Mouse (Mus musculus): ENCODE measurements around the gene Ptprn2. TPM values are rescaled to one million over a fixed set of nuclear protein-coding genes. Genes with fewer than 3 reads are reported as not detected.

The Ptprn2 gene
- polyA plus RNA-seq, 1 experiment from 2014 or later, result 0.14 TPM

- H3K9me3 ChIP-seq (ENCODE audit: low read length), result no peaks in the 10 kb centered on the region
- DNase-seq (no peak), ATAC-seq (no peak)
- no peaks in the 10 kb centered on the region for H3K36me3 ChIP-seq (replicated peaks; ENCODE audit: insufficient read depth, low read length)
- no peak overlapping the region for H3K4me2 ChIP-seq (ENCODE audit: low read depth, low read length)
- 72% methylated on average over 5 of the region's 5 CpGs for WGBS (ENCODE audit: insufficient replicate concordance)
- peaks cover 2% of the 10 kb centered on the region; the same call in 1 of the 2 replicates for H3K4me1 ChIP-seq (ENCODE audit: insufficient read depth)
- no peak overlapping the region for H3K9ac ChIP-seq (replicated peaks)
- no peaks in the 10 kb centered on the region for H3K27me3 ChIP-seq (ENCODE audit: insufficient read depth, low read length)
- no peak overlapping the region for H3K27ac ChIP-seq (ENCODE audit: low read depth)
- H3K4me3 ChIP-seq (ENCODE audit: low read depth, low read length), result no peak overlapping the region
- TF ChIP-seq CTCF (IDR thresholded peaks at IDR 0.05; ENCODE audit: low read depth) (no peak), EP300 (IDR thresholded peaks at IDR 0.05; ENCODE audit: low read depth) (no peak)
Observed at GRCm38 (mm10) chr12:117231850-117232249, 746.3 kb downstream of the Ptprn2 start.

- Histone ChIP-seq H3K27ac (ENCODE audit: low read depth) (no peak overlapping the region), H3K4me1 (ENCODE audit: insufficient read depth) (no peaks in the 10 kb centered on the region), H3K27me3 (ENCODE audit: insufficient read depth, low read length) (no peaks in the 10 kb centered on the region), H3K9me3 (ENCODE audit: low read length) (no peaks in the 10 kb centered on the region), H3K9ac (replicated peaks) (no peak overlapping the region), H3K4me2 (ENCODE audit: low read depth, low read length) (no peak overlapping the region), H3K36me3 (replicated peaks; ENCODE audit: insufficient read depth, low read length) (no peaks in the 10 kb centered on the region), H3K4me3 (ENCODE audit: low read depth, low read length) (no peak overlapping the region)
- no peak for ATAC-seq
- TF ChIP-seq EP300 (IDR thresholded peaks at IDR 0.05; ENCODE audit: low read depth), result no peak
- DNase-seq, result no peak
Observed at GRCm38 (mm10) chr12:117235114-117235513, 749.6 kb downstream of the Ptprn2 start.

- H3K4me1 ChIP-seq (ENCODE audit: insufficient read depth), result no peaks in the 10 kb centered on the region
- H3K4me2 ChIP-seq (ENCODE audit: low read depth, low read length), result no peak overlapping the region
- no peak overlapping the region for H3K9ac ChIP-seq (replicated peaks)
- H3K36me3 ChIP-seq (replicated peaks; ENCODE audit: insufficient read depth, low read length), result no peaks in the 10 kb centered on the region
- no peaks in the 10 kb centered on the region for H3K27me3 ChIP-seq (ENCODE audit: insufficient read depth, low read length)
- H3K9me3 ChIP-seq (ENCODE audit: low read length), result no peaks in the 10 kb centered on the region
- TF ChIP-seq CTCF (IDR thresholded peaks at IDR 0.05; ENCODE audit: low read depth) (no peak), EP300 (IDR thresholded peaks at IDR 0.05; ENCODE audit: low read depth) (no peak)
- no peak for ATAC-seq
- H3K4me3 ChIP-seq (ENCODE audit: low read depth, low read length), result no peak overlapping the region
- no peak overlapping the region for H3K27ac ChIP-seq (ENCODE audit: low read depth)
- no peak for DNase-seq
- 51% methylated on average over 4 of the region's 4 CpGs for WGBS (ENCODE audit: insufficient replicate concordance)
Observed at GRCm38 (mm10) chr12:117236020-117236734, 750.7 kb downstream of the Ptprn2 start.

GRCm38 (mm10) chr12:117236981-117237380, 751.5 kb downstream of the Ptprn2 start:
- H3K9me3 ChIP-seq (ENCODE audit: low read length), result no peaks in the 10 kb centered on the region
- no peak for TF ChIP-seq CTCF (IDR thresholded peaks at IDR 0.05; ENCODE audit: low read depth)
- no peak for TF ChIP-seq EP300 (IDR thresholded peaks at IDR 0.05; ENCODE audit: low read depth)
- no peak overlapping the region for H3K9ac ChIP-seq (replicated peaks)
- ATAC-seq (no peak), DNase-seq (no peak)
- WGBS (ENCODE audit: insufficient replicate concordance), result 61% methylated on average over 3 of the region's 3 CpGs
- no peaks in the 10 kb centered on the region for H3K27me3 ChIP-seq (ENCODE audit: insufficient read depth, low read length)
- H3K4me1 ChIP-seq (ENCODE audit: insufficient read depth), result no peaks in the 10 kb centered on the region
- H3K4me3 ChIP-seq (ENCODE audit: low read depth, low read length), result no peak overlapping the region
- H3K4me2 ChIP-seq (ENCODE audit: low read depth, low read length), result no peak overlapping the region
- no peaks in the 10 kb centered on the region for H3K36me3 ChIP-seq (replicated peaks; ENCODE audit: insufficient read depth, low read length)
- no peak overlapping the region for H3K27ac ChIP-seq (ENCODE audit: low read depth)

GRCm38 (mm10) chr12:117239927-117240715, 754.6 kb downstream of the Ptprn2 start:
- Histone ChIP-seq H3K4me2 (ENCODE audit: low read depth, low read length) (no peak overlapping the region), H3K27me3 (ENCODE audit: insufficient read depth, low read length) (no peaks in the 10 kb centered on the region), H3K9me3 (ENCODE audit: low read length) (no peaks in the 10 kb centered on the region), H3K27ac (ENCODE audit: low read depth) (no peak overlapping the region), H3K9ac (replicated peaks) (no peak overlapping the region), H3K36me3 (replicated peaks; ENCODE audit: insufficient read depth, low read length) (no peaks in the 10 kb centered on the region), H3K4me1 (ENCODE audit: insufficient read depth) (no peaks in the 10 kb centered on the region), H3K4me3 (ENCODE audit: low read depth, low read length) (no peak overlapping the region)
- ATAC-seq (no peak), DNase-seq (no peak)
- WGBS (ENCODE audit: insufficient replicate concordance), result 63% methylated on average over 9 of the region's 9 CpGs
- no peak for TF ChIP-seq EP300 (IDR thresholded peaks at IDR 0.05; ENCODE audit: low read depth)
- TF ChIP-seq CTCF (IDR thresholded peaks at IDR 0.05; ENCODE audit: low read depth), result no peak

GRCm38 (mm10) chr12:117242181-117242580, 756.7 kb downstream of the Ptprn2 start:
- DNase-seq (no peak), ATAC-seq (no peak)
- Histone ChIP-seq H3K27me3 (ENCODE audit: insufficient read depth, low read length) (no peaks in the 10 kb centered on the region), H3K9ac (replicated peaks) (no peak overlapping the region), H3K9me3 (ENCODE audit: low read length) (no peaks in the 10 kb centered on the region), H3K4me1 (ENCODE audit: insufficient read depth) (no peaks in the 10 kb centered on the region), H3K36me3 (replicated peaks; ENCODE audit: insufficient read depth, low read length) (no peaks in the 10 kb centered on the region), H3K4me3 (ENCODE audit: low read depth, low read length) (no peak overlapping the region), H3K27ac (ENCODE audit: low read depth) (no peak overlapping the region), H3K4me2 (ENCODE audit: low read depth, low read length) (no peak overlapping the region)
- TF ChIP-seq EP300 (IDR thresholded peaks at IDR 0.05; ENCODE audit: low read depth) (no peak), CTCF (IDR thresholded peaks at IDR 0.05; ENCODE audit: low read depth) (no peak)
- 51% methylated on average over 7 of the region's 7 CpGs for WGBS (ENCODE audit: insufficient replicate concordance)

Measured in liver, postnatal 0 days (tissue).